Mouse (Mus musculus) liver, postnatal 0 days (tissue): ENCODE results near the gene Ebf3.

ENCODE experiments used
- CTCF ChIP-seq: sonication (generic); IDR thresholded peaks from 2 replicates; pipeline ENCODE4 v1.5.1; 2016; ENCODE audit warnings: antibody characterized with exemption, low read depth
- EP300 ChIP-seq: IDR thresholded peaks from 2 replicates; pipeline ENCODE4 v1.6.1; 2016; ENCODE audit warnings: antibody characterized with exemption, low read depth, mild to moderate bottlenecking

DNA sequence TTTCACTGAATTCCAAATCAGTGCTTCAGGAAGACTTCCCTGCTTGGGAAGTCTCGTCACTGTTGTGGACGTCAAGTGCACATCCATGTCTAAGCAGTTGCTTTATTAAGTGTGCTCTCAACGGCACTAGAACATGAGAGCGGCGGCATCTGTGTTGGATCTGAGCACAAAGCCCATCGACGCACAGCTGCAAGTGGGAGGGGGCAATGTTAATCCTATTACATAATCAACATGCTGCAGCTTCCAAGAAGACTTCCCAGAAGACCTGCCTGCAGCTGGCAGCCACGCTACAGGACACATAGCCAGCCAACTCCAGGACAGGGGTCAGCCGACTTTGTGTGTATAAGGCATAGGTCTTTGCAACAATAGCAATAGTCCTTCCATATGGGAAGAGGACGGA, 31.8 kb upstream of the Ebf3 start:
- TF ChIP-seq CTCF (no peak), EP300 (no peak)
